Mouse (Mus musculus): Measurements from ENCODE around the gene Col2a1.

GRCm38 (mm10) chr15:98002991-98003821, 1.3 kb downstream of the Col2a1 start:
- no peak for TF ChIP-seq CTCF (IDR thresholded peaks at IDR 0.05; ENCODE audit: low read depth)
- no peak for TF ChIP-seq EP300 (IDR thresholded peaks at IDR 0.05; ENCODE audit: low read depth)

Data from heart, postnatal 0 days (tissue).